Mouse (Mus musculus): ENCODE measurements around the gene Ttc36. TPM values are rescaled to one million over a fixed set of nuclear protein-coding genes. Genes with fewer than 3 reads are reported as not detected.

Gene Ttc36
- total RNA-seq, 1 experiment = 0.80 TPM

DNA sequence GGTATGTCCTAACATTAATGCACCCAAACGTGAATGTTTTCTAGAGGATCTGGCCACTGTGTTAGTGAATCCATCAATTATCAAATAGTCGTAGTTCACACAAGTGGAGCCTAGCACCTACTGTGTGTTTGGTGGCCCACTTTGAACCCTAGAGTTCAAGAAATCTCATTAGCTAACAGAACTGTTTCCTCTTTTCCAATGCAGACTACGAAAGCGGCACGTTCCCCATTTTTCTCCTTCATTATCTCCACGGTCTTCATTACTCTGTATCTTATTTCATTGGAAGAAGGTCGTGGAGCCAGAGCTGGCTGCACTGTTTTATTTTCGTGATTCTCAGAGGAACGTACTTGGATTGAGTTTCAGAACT lies 2.9 kb downstream of the Ttc36 start:
- H3K4me3 ChIP-seq (ENCODE audit: insufficient read depth in 1 of 2, low read depth in 1 of 2, low read length in 2 of 2, poor library complexity in 1 of 2, severe bottlenecking in 1 of 2) = peak overlapping the region; percentile 68 to 89; a peak in 3 of 4 replicates
- no peaks in the 10 kb centered on the region for H3K9me3 ChIP-seq (ENCODE audit: control insufficient read depth, insufficient read depth, low read depth, low read length)
- in situ Hi-C loops (cut with MboI; ENCODE audit: low sequenced_read_pairs in 2 of 2, unreplicated experiment in 2 of 2) = no loop called here
- H3K4me1 ChIP-seq (ENCODE audit: control insufficient read depth in 2 of 2, insufficient read depth in 2 of 2, low read length in 2 of 2, poor library complexity in 1 of 2) = no peaks in the 10 kb centered on the region; a peak in 1 of 4 replicates
- TF ChIP-seq HCFC1 (IDR thresholded peaks at IDR 0.05; ENCODE audit: borderline replicate concordance, insufficient read depth, low read length) = no peak
- no peak for TF ChIP-seq CHD2 (IDR thresholded peaks at IDR 0.05; ENCODE audit: low read depth, low read length)
- TF ChIP-seq MAFK (IDR thresholded peaks at IDR 0.05; ENCODE audit: insufficient read depth, low read depth, low read length) = no peak
- no peak for TF ChIP-seq ZC3H11A (IDR thresholded peaks at IDR 0.05; ENCODE audit: borderline replicate concordance, low read depth, low read length)
- no peak for TF ChIP-seq ZNF384 (IDR thresholded peaks at IDR 0.05; ENCODE audit: low read depth, low read length)
- 0 out of 2 replicates have a peak, but pooled peaks cover 2% of the 10 kb centered on the region for H3K36me3 ChIP-seq (ENCODE audit: control insufficient read depth, insufficient read depth, low read length, poor library complexity, severe bottlenecking)
- no peak for DNase-seq (ENCODE audit: low read depth, low spot score)
- H3K27ac ChIP-seq (ENCODE audit: insufficient read depth, low read depth, low read length, poor library complexity, severe bottlenecking) = no peak overlapping the region
- peak overlapping the region; percentile 42; the same call in 1 of the 2 replicates for H3K9ac ChIP-seq (ENCODE audit: insufficient read depth, low read depth, low read length, poor library complexity, severe bottlenecking)

DNA sequence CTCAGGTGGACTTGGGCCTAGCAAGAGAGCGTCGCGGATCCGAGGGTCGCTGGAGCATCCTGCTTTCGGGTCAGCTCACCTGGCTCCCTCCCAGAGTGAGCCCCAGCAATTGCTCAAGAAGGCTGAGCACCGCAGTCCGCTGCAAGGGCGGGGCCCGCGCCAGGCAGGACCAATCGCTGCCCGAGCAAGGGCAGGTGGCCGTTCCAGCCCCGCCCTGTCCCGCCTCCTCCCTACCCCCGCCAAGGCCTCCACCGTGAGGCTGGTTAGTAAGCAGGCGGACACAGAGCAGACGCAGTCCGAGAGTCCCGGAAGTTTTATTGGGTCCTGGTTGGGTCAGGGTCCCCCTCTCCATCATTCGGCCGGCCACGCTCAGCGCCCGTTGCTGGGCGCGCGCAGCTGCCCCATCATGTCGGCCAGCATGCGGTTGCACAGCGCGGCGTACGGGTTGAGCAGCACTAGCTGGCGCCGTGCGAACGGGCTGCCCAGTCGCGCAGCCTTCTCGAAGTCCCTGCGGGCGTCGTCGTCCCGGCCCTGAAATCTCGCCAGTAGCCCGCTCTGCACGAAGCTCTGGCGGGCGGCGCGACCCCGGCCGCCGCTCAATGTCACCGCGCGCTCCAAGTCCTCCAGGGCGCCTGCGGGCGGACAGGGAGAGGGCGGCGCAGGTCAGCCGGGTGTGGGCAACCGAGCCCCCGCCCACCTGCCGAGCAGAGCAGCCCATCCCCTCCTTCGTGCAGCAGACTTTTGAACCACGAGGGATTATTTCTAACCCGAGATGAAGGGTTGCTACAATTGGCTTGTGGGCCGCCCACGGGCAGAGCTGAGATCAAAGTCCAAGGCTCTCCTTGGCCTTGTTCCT lies 3.5 kb downstream of the Ttc36 start, which contains the start of gene Tmem25:
Gene Tmem25, minus strand, starts transcription at position 206 of the 856 bp plus-strand sequence.
- H3K4me3 ChIP-seq (ENCODE audit: insufficient read depth in 1 of 2, low read depth in 1 of 2, low read length in 2 of 2, poor library complexity in 1 of 2, severe bottlenecking in 1 of 2) = peak within 1 kb of the TSS; percentile 68 to 89
- in situ Hi-C loops (cut with MboI; ENCODE audit: low sequenced_read_pairs in 2 of 2, unreplicated experiment in 2 of 2) = no loop called here
- no peaks in the 10 kb centered on the region for H3K36me3 ChIP-seq (ENCODE audit: control insufficient read depth, insufficient read depth, low read length, poor library complexity, severe bottlenecking)

DNA sequence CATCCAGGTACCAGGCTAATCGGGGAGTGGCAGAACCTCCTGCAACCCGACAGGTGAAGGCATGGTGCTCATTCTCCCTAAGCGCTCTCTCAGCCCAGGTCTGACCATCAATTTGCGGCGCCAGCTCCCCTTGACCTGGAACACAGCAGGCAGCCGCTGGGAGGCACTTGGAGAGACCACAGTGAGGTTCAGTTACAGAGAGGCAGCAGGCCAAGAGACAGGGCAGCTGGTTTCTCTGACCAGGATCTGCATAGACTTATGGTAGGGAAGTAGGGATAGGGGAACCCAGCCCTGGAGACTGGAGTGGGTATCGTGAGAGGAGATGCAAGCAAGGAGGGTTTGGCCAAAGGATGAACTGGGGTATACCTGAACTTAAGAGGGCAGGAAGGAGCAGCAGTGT lies 4.6 kb downstream of the Ttc36 start:
- in situ Hi-C loops (cut with MboI; ENCODE audit: low sequenced_read_pairs in 2 of 2, unreplicated experiment in 2 of 2) = no loop called here

More for the DNA sequence above, 3.5 kb downstream of the Ttc36 start, which contains the start of gene Tmem25:
- no peaks in the 10 kb centered on the region; a peak in 1 of 4 replicates for H3K4me1 ChIP-seq (ENCODE audit: control insufficient read depth in 2 of 2, insufficient read depth in 2 of 2, low read length in 2 of 2, poor library complexity in 1 of 2)
- peak within 1 kb of the TSS; percentile 42 for H3K9ac ChIP-seq (ENCODE audit: insufficient read depth, low read depth, low read length, poor library complexity, severe bottlenecking)
- H3K27ac ChIP-seq (ENCODE audit: insufficient read depth, low read depth, low read length, poor library complexity, severe bottlenecking) = no peak within 1 kb of the TSS
- TF ChIP-seq MAFK (IDR thresholded peaks at IDR 0.05; ENCODE audit: insufficient read depth, low read depth, low read length) (no peak), ZC3H11A (IDR thresholded peaks at IDR 0.05; ENCODE audit: borderline replicate concordance, low read depth, low read length) (no peak), ZNF384 (IDR thresholded peaks at IDR 0.05; ENCODE audit: low read depth, low read length) (no peak), HCFC1 (IDR thresholded peaks at IDR 0.05; ENCODE audit: borderline replicate concordance, insufficient read depth, low read length) (0 out of 2 replicates have a peak, but pooled peaks have one; percentile 20), CHD2 (IDR thresholded peaks at IDR 0.05; ENCODE audit: low read depth, low read length) (no peak)
- H3K9me3 ChIP-seq (ENCODE audit: control insufficient read depth, insufficient read depth, low read depth, low read length) = no peaks in the 10 kb centered on the region
- DNase-seq (ENCODE audit: low read depth, low spot score) = peak; percentile 62

DNA sequence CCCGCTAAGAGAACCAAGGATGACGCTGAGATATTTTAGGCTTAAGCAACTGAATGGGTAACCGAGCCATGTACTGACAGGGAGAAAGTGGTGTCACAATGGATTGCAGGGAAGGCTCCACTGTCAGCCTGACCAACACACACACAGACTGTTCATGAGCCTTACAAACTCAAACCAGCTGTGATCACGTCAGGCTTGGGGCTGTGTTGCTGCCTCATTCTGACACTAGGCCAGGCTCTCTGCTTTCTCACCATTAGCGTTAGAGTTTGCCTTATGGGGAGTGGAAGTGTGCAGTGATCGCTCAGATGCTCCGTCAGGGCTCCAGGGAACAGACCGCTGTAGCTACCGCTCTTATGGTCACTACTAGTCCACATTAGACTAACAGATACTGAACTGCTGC lies 10.0 kb downstream of the Ttc36 start:
- DNase-seq (ENCODE audit: low read depth, low spot score) = no peak
- H3K27ac ChIP-seq (ENCODE audit: insufficient read depth, low read depth, low read length, poor library complexity, severe bottlenecking) = no peak overlapping the region
- no peaks in the 10 kb centered on the region for H3K9me3 ChIP-seq (ENCODE audit: control insufficient read depth, insufficient read depth, low read depth, low read length)
- no peak for TF ChIP-seq ZNF384 (IDR thresholded peaks at IDR 0.05; ENCODE audit: low read depth, low read length)
- TF ChIP-seq ZC3H11A (IDR thresholded peaks at IDR 0.05; ENCODE audit: borderline replicate concordance, low read depth, low read length) = no peak
- no peak for TF ChIP-seq CHD2 (IDR thresholded peaks at IDR 0.05; ENCODE audit: low read depth, low read length)
- no peak for TF ChIP-seq MAFK (IDR thresholded peaks at IDR 0.05; ENCODE audit: insufficient read depth, low read depth, low read length)
- TF ChIP-seq HCFC1 (IDR thresholded peaks at IDR 0.05; ENCODE audit: borderline replicate concordance, insufficient read depth, low read length) = no peak
- no peak overlapping the region for H3K4me3 ChIP-seq (ENCODE audit: insufficient read depth in 1 of 2, low read depth in 1 of 2, low read length in 2 of 2, poor library complexity in 1 of 2, severe bottlenecking in 1 of 2)
- H3K36me3 ChIP-seq (ENCODE audit: control insufficient read depth, insufficient read depth, low read length, poor library complexity, severe bottlenecking) = peaks cover 18% of the 10 kb centered on the region; the same call in 1 of the 2 replicates
- in situ Hi-C loops (cut with MboI; ENCODE audit: low sequenced_read_pairs in 2 of 2, unreplicated experiment in 2 of 2) = no loop called here
- no peaks in the 10 kb centered on the region for H3K4me1 ChIP-seq (ENCODE audit: control insufficient read depth in 2 of 2, insufficient read depth in 2 of 2, low read length in 2 of 2, poor library complexity in 1 of 2)
- H3K9ac ChIP-seq (ENCODE audit: insufficient read depth, low read depth, low read length, poor library complexity, severe bottlenecking) = no peak overlapping the region

More for the DNA sequence above, 4.6 kb downstream of the Ttc36 start:
- no peak for TF ChIP-seq MAFK (IDR thresholded peaks at IDR 0.05; ENCODE audit: insufficient read depth, low read depth, low read length)
- TF ChIP-seq HCFC1 (IDR thresholded peaks at IDR 0.05; ENCODE audit: borderline replicate concordance, insufficient read depth, low read length) = no peak
- TF ChIP-seq ZNF384 (IDR thresholded peaks at IDR 0.05; ENCODE audit: low read depth, low read length) = no peak
- no peak for TF ChIP-seq CHD2 (IDR thresholded peaks at IDR 0.05; ENCODE audit: low read depth, low read length)
- no peak for TF ChIP-seq ZC3H11A (IDR thresholded peaks at IDR 0.05; ENCODE audit: borderline replicate concordance, low read depth, low read length)
- Histone ChIP-seq H3K9ac (ENCODE audit: insufficient read depth, low read depth, low read length, poor library complexity, severe bottlenecking) (no peak overlapping the region), H3K4me3 (ENCODE audit: insufficient read depth in 1 of 2, low read depth in 1 of 2, low read length in 2 of 2, poor library complexity in 1 of 2, severe bottlenecking in 1 of 2) (no peak overlapping the region), H3K36me3 (ENCODE audit: control insufficient read depth, insufficient read depth, low read length, poor library complexity, severe bottlenecking) (no peaks in the 10 kb centered on the region), H3K9me3 (ENCODE audit: control insufficient read depth, insufficient read depth, low read depth, low read length) (no peaks in the 10 kb centered on the region), H3K27ac (ENCODE audit: insufficient read depth, low read depth, low read length, poor library complexity, severe bottlenecking) (no peak overlapping the region), H3K4me1 (ENCODE audit: control insufficient read depth in 2 of 2, insufficient read depth in 2 of 2, low read length in 2 of 2, poor library complexity in 1 of 2) (no peaks in the 10 kb centered on the region; a peak in 1 of 4 replicates)
- no peak for DNase-seq (ENCODE audit: low read depth, low spot score)
